Mouse (Mus musculus) ES-E14 (cell line): ENCODE measurements around the gene Smndc1. TPM values are rescaled to one million over a fixed set of nuclear protein-coding genes. Genes with fewer than 3 reads are reported as not detected.

Experiments used
- DNase-seq: peaks from one replicate; pipeline ENCODE4 v3.0.0-alpha.2; 2013; ENCODE audit warnings: low read depth, low spot score
- H3K27ac ChIP-seq: 2 replicates; pipeline ENCODE4 v1.5.1; 2012; ENCODE audit warnings: low read depth, mild to moderate bottlenecking, low read length, moderate library complexity, mixed read lengths; ENCODE audit not compliant: poor library complexity, insufficient read depth, severe bottlenecking
- H3K36me3 ChIP-seq: 2 replicates; pipeline ENCODE4 v1.6.1; 2012; ENCODE audit warnings: mild to moderate bottlenecking, low read length, moderate library complexity, mixed read lengths; ENCODE audit not compliant: control insufficient read depth, poor library complexity, insufficient read depth, severe bottlenecking
- H3K4me1 ChIP-seq, 2 experiments: fragments of 150-350 bp in 1 of 2; sonication (generic) in 1 of 2; 2 replicates each; pipeline ENCODE4 v1.6.1; 2012; ENCODE audit warnings: low read length in 2 of 2, mild to moderate bottlenecking in 1 of 2, mixed read lengths in 1 of 2; ENCODE audit not compliant: control insufficient read depth in 2 of 2, insufficient read depth in 2 of 2, poor library complexity in 1 of 2
- H3K4me3 ChIP-seq, 2 experiments: fragments of 150-350 bp in 1 of 2; sonication (generic) in 1 of 2; 2 replicates each; pipeline ENCODE4 v1.5.1; 2012; ENCODE audit warnings: low read length in 2 of 2, low read depth in 1 of 2, mild to moderate bottlenecking in 1 of 2, mixed read lengths in 1 of 2; ENCODE audit not compliant: insufficient read depth in 1 of 2, poor library complexity in 1 of 2, severe bottlenecking in 1 of 2
- H3K9ac ChIP-seq: 2 replicates; pipeline ENCODE4 v1.6.1; 2012; ENCODE audit warnings: low read depth, mild to moderate bottlenecking, low read length, mixed read lengths; ENCODE audit not compliant: poor library complexity, insufficient read depth, severe bottlenecking
- H3K9me3 ChIP-seq: fragments of 150-350 bp; sonication (generic); 2 replicates; pipeline ENCODE4 v1.6.1; 2012; ENCODE audit warnings: low read depth, mild to moderate bottlenecking, low read length; ENCODE audit not compliant: control insufficient read depth, insufficient read depth
- CHD2 ChIP-seq: IDR thresholded peaks from 2 replicates; pipeline ENCODE4 v1.6.1; 2014; ENCODE audit warnings: mild to moderate bottlenecking, low read depth, low read length, inconsistent platforms
- HCFC1 ChIP-seq: IDR thresholded peaks from 2 replicates; pipeline ENCODE4 v1.6.1; 2012; ENCODE audit warnings: low read length, inconsistent platforms, borderline replicate concordance; ENCODE audit not compliant: insufficient read depth
- MAFK ChIP-seq: IDR thresholded peaks from 2 replicates; pipeline ENCODE4 v1.6.1; 2014; ENCODE audit warnings: mild to moderate bottlenecking, low read depth, low read length, inconsistent platforms; ENCODE audit not compliant: insufficient read depth
- ZC3H11A ChIP-seq: IDR thresholded peaks from 2 replicates; pipeline ENCODE4 v1.6.1; 2012; ENCODE audit warnings: low read depth, mild to moderate bottlenecking, inconsistent platforms, low read length, borderline replicate concordance
- ZNF384 ChIP-seq: IDR thresholded peaks from 2 replicates; pipeline ENCODE4 v1.6.1; 2012; ENCODE audit warnings: low read depth, low read length, inconsistent platforms
- in situ Hi-C, 2 experiments: fragments of 600-800 bp; cut with MboI; formaldehyde crosslinking; loops; one replicate each; pipeline ENCODE4 v1.15.1; 2025; ENCODE audit warnings: low sequenced_read_pairs in 2 of 2, inconsistent platforms in 1 of 2; ENCODE audit not compliant: unreplicated experiment in 2 of 2
- total RNA-seq: library from RNA; depleted of rRNA; stranded (reverse); fragments of 300-350 nt; gene quantifications from 2 replicates; pipeline ENCODE4 v1.2.3, GENCODE M21; 2012

Gene Smndc1
- total RNA-seq, 1 experiment = 37.4 TPM

DNA sequence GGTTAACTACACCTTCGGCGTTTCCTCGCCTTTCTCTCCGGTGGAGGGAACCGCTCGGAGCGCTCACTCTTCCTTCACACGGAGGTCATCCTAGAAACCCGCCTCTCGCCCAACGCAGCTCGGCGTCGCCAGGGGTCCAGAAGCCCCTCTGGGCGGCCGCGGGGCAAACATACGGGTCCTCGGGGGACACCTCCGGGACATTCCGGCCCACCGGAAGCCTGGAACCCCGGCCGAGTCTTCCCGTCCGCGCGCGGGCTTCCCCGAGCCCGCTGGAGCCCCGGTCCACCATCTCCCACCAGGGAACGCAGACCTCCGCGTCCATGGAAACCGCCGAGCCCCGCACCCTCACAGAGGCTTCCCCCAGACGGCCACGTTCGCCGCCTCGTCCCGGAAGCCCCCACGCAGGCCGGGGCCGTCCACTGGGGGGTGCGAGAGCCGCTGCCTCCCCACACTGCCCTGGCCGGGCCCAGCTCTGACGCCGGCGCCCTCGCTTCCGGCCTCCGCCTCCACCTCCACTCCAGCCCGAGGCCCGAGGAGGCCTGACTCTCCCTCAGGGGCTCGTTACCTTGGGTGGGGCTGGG is 437 bp downstream of the Smndc1 start:
- H3K9ac ChIP-seq = peak overlapping the region; percentile 100
- H3K27ac ChIP-seq = peak overlapping the region; percentile 95
- peaks cover 18% of the 10 kb centered on the region for H3K36me3 ChIP-seq
- DNase-seq = no peak
- peaks cover 2 to 12% of the 10 kb centered on the region in 2 experiments; a peak in 3 of 4 replicates for H3K4me1 ChIP-seq
- TF ChIP-seq HCFC1 (no peak), ZC3H11A (no peak), CHD2 (no peak), MAFK (no peak), ZNF384 (no peak)
- in situ Hi-C loops = loop anchor here in 1 of 2 experiments (10.0 kb wide), 1 partner anchor 185 kb away; no protein-coding TSS in a partner anchor
- peak overlapping the region; percentile 88 to 100 for H3K4me3 ChIP-seq
- no peaks in the 10 kb centered on the region for H3K9me3 ChIP-seq

DNA sequence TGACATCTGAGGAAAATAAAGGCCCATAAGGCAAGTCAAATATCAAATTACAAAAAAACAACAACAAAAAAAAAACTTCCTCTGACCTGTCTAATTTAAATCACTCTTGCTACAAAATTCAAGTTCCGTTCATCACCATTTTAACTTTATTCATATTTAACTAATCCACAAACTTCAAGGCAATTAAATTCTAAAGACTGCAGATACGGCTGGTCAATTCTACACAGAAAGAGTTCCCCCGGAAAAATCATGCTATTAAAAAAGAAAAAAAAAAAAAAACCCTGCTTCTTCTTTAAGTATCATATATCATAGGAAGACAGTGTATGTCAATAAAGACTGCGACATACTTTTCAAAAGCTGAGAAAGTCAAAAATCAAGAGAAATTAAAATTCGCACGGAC is 961 bp downstream of the Smndc1 start:
- Histone ChIP-seq H3K27ac (peak overlapping the region; percentile 95; the same call in 1 of the 2 replicates), H3K36me3 (peaks cover 18% of the 10 kb centered on the region), H3K9ac (peak overlapping the region; percentile 100), H3K4me1 (peaks cover 2 to 12% of the 10 kb centered on the region in 2 experiments; a peak in 3 of 4 replicates), H3K4me3 (peak overlapping the region; percentile 88 to 100), H3K9me3 (no peaks in the 10 kb centered on the region)
- TF ChIP-seq CHD2 (0 out of 2 replicates have a peak, but pooled peaks have one; percentile 11), ZNF384 (no peak)
- DNase-seq = no peak
- in situ Hi-C loops = no loop called here

DNA sequence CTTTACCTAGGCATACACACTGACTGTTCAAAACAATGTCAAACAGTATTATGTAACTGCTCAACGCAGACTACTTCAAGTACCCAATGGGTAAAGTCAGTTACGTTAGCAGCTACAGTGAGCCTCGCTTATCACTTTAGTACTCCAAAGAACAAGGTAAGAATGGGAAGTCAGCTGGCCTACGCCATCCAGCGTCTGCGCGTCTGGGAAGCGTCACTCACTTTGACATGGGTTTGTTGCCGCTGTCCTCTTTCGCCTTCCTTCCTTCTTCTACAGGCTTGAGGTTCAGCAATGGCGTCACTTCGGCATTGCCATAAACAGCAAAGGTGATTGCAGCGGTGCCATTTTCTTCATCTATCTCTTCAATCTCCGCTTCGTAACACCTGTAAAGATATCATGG is 7.0 kb downstream of the Smndc1 start:
- no peak overlapping the region for H3K27ac ChIP-seq
- TF ChIP-seq CHD2 (no peak), ZNF384 (no peak), MAFK (no peak), ZC3H11A (no peak), HCFC1 (no peak)
- in situ Hi-C loops = no loop called here

DNA sequence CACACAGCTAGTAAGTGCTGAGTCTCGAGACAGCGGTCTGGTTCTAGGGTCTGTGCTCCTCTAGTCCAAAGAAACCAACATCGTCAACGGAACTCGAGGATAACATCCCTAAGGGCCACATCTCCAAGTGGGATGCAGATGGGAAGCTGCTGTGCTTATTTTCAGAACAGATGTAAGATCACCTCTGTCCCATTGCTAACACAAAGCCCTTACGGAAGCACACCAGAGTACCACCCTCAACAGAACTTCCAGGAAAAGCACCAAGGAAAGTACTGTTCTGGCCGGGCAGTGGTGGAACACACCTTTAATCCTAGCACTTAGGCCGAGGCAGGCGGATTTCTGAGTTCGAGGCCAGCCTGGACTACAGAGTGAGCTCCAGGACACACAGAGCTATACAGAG is 12.0 kb downstream of the Smndc1 start:
- Histone ChIP-seq H3K36me3 (peaks cover 35% of the 10 kb centered on the region), H3K4me3 (no peak overlapping the region)
- in situ Hi-C loops = no loop called here

More for the DNA sequence above, 7.0 kb downstream of the Smndc1 start:
- peaks cover 46% of the 10 kb centered on the region for H3K36me3 ChIP-seq
- no peak overlapping the region for H3K4me3 ChIP-seq
- H3K9me3 ChIP-seq = no peaks in the 10 kb centered on the region
- H3K4me1 ChIP-seq = peaks cover 0 to 1% of the 10 kb centered on the region in 2 experiments; a peak in 1 of 4 replicates
- H3K9ac ChIP-seq = no peak overlapping the region
- no peak for DNase-seq

DNA sequence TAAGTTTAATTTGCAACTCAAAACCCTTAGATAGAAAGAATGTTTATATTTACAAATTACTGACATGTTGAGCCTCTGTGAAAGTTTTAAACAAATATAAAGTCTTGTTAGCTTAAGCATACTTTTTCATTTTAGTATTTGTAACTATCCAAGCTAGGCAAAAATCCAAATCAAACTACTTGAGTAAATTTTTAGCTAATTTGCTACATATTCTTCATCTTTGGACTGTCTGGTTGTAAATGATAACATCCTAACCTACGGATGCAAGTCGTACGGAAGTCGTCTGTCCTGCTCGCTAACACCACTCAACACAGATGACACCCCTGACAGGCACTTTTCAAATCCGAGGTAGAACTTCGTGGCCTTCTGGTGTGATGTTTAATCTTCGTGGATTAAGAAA is 12.7 kb downstream of the Smndc1 start:
- in situ Hi-C loops = no loop called here
- Histone ChIP-seq H3K27ac (no peak overlapping the region), H3K36me3 (peaks cover 30% of the 10 kb centered on the region), H3K4me3 (no peak overlapping the region), H3K4me1 (no peaks in the 10 kb centered on the region; a peak in 1 of 4 replicates), H3K9me3 (no peaks in the 10 kb centered on the region), H3K9ac (no peak overlapping the region)
- no peak for TF ChIP-seq HCFC1
- TF ChIP-seq ZC3H11A = no peak
- TF ChIP-seq MAFK = no peak
- no peak for TF ChIP-seq CHD2
- no peak for TF ChIP-seq ZNF384
- no peak for DNase-seq

More for the DNA sequence above, 12.0 kb downstream of the Smndc1 start:
- Histone ChIP-seq H3K9ac (no peak overlapping the region), H3K4me1 (no peaks in the 10 kb centered on the region), H3K27ac (no peak overlapping the region), H3K9me3 (no peaks in the 10 kb centered on the region)
- TF ChIP-seq ZNF384 (no peak), HCFC1 (no peak), ZC3H11A (no peak), MAFK (no peak), CHD2 (no peak)
- no peak for DNase-seq
